Comparison of ENCODE assay signal across 8 mouse cellular contexts in genomic region chr7:126008789-126009148, GRCm38 (mm10).
DNase-seq lines count a peak whose midpoint lies in the region; ATAC-seq lines count a peak whose summit lies in the region.

No protein-coding gene starts in this region.

- H3K36me3 ChIP-seq in heart, embryonic 10.5 days, result no peaks in the 10 kb centered on the region
- H3K36me3 ChIP-seq in heart, embryonic 12.5 days, result no peaks in the 10 kb centered on the region
- H3K36me3 ChIP-seq in hindbrain, embryonic 15.5 days, result no peaks in the 10 kb centered on the region
- H3K36me3 ChIP-seq in limb, embryonic 12.5 days, result no peaks in the 10 kb centered on the region

- H3K9me3 ChIP-seq in heart, embryonic 10.5 days, result no peaks in the 10 kb centered on the region
- no peaks in the 10 kb centered on the region for H3K9me3 ChIP-seq in heart, embryonic 12.5 days (replicated peaks)
- H3K9me3 ChIP-seq in hindbrain, embryonic 15.5 days, result no peaks in the 10 kb centered on the region
- H3K9me3 ChIP-seq in limb, embryonic 12.5 days, result no peaks in the 10 kb centered on the region

- no peak overlapping the region for H3K4me3 ChIP-seq in heart, embryonic 10.5 days
- no peak overlapping the region for H3K4me3 ChIP-seq in heart, embryonic 12.5 days
- H3K4me3 ChIP-seq in hindbrain, embryonic 15.5 days, result no peak overlapping the region
- no peak overlapping the region for H3K4me3 ChIP-seq in limb, embryonic 12.5 days (replicated peaks)

- no peak for DNase-seq in heart, embryonic 10.5 days (ENCODE audit: low spot score)
- DNase-seq in right cerebral cortex, postnatal 25 days, result peak; percentile 84
- no peak for DNase-seq in liver
- no peak for DNase-seq in kidney, postnatal 10 days
- DNase-seq in gastrocnemius, adult 8-10 months (ENCODE audit: low spot score in 2 of 2), result no peak

- ATAC-seq in heart, embryonic 12.5 days (ENCODE audit: insufficient number of reproducible peaks, low FRiP score), result no peak
- peak; percentile 69 for ATAC-seq in hindbrain, embryonic 15.5 days (ENCODE audit: low FRiP score, low read depth)
- ATAC-seq in limb, embryonic 12.5 days (ENCODE audit: insufficient number of reproducible peaks, insufficient read depth, low FRiP score, low TSS enrichment, low read depth), result 0 out of 2 replicates have a peak, but pooled peaks have one; percentile 9

- H3K4me2 ChIP-seq in heart, embryonic 12.5 days, result no peak overlapping the region
- no peak overlapping the region for H3K4me2 ChIP-seq in hindbrain, embryonic 15.5 days
- no peak overlapping the region for H3K4me2 ChIP-seq in limb, embryonic 12.5 days

- H3K27me3 ChIP-seq in heart, embryonic 10.5 days (ENCODE audit: insufficient read depth, poor library complexity, severe bottlenecking), result no peaks in the 10 kb centered on the region
- H3K27me3 ChIP-seq in heart, embryonic 12.5 days (replicated peaks), result 0 out of 2 replicates have a peak, but pooled peaks cover 3% of the 10 kb centered on the region
- H3K27me3 ChIP-seq in hindbrain, embryonic 15.5 days, result no peaks in the 10 kb centered on the region
- peaks cover 5% of the 10 kb centered on the region; the same call in 1 of the 2 replicates for H3K27me3 ChIP-seq in limb, embryonic 12.5 days

- 75% methylated on average over 7 of the region's 7 CpGs for WGBS in heart, embryonic 10.5 days
- 75% methylated on average over 7 of the region's 7 CpGs for WGBS in heart, embryonic 12.5 days
- 15% methylated on average over 7 of the region's 7 CpGs for WGBS in hindbrain, embryonic 15.5 days
- WGBS in limb, embryonic 12.5 days, result 68% methylated on average over 7 of the region's 7 CpGs

- H3K4me1 ChIP-seq in heart, embryonic 10.5 days, result peaks cover 35% of the 10 kb centered on the region
- H3K4me1 ChIP-seq in heart, embryonic 12.5 days (replicated peaks), result peaks cover 37% of the 10 kb centered on the region
- H3K4me1 ChIP-seq in hindbrain, embryonic 15.5 days (replicated peaks), result peaks cover 50% of the 10 kb centered on the region
- peaks cover 26% of the 10 kb centered on the region for H3K4me1 ChIP-seq in limb, embryonic 12.5 days (replicated peaks)

- no peak overlapping the region for H3K9ac ChIP-seq in heart, embryonic 12.5 days
- H3K9ac ChIP-seq in hindbrain, embryonic 15.5 days, result no peak overlapping the region
- H3K9ac ChIP-seq in limb, embryonic 12.5 days (replicated peaks), result 0 out of 2 replicates have a peak overlapping the region, but pooled peaks have one; percentile 12

- 0 out of 2 replicates have a peak overlapping the region, but pooled peaks have one; percentile 23 for H3K27ac ChIP-seq in heart, embryonic 10.5 days
- no peak overlapping the region for H3K27ac ChIP-seq in heart, embryonic 12.5 days (ENCODE audit: poor library complexity, severe bottlenecking)
- H3K27ac ChIP-seq in hindbrain, embryonic 15.5 days (replicated peaks), result no peak overlapping the region; the same call in 1 of the 2 replicates
- peak overlapping the region; percentile 25; the same call in 1 of the 2 replicates for H3K27ac ChIP-seq in limb, embryonic 12.5 days

Comparison
In these comparisons a context has a peak if more than half of its experiments do, and no peak if none do; other contexts are left out.
1. H3K27ac ChIP-seq: peak in heart, embryonic 10.5 days (single experiment) and limb, embryonic 12.5 days (single experiment); none in heart, embryonic 12.5 days (single experiment) and hindbrain, embryonic 15.5 days (single experiment).